Mouse (Mus musculus): ENCODE measurements around the gene Foxp2.

The Foxp2 gene

GRCm38 (mm10) chr6:15121339-15121738, 220.2 kb downstream of the Foxp2 start:
- no peak for DNase-seq

DNA sequence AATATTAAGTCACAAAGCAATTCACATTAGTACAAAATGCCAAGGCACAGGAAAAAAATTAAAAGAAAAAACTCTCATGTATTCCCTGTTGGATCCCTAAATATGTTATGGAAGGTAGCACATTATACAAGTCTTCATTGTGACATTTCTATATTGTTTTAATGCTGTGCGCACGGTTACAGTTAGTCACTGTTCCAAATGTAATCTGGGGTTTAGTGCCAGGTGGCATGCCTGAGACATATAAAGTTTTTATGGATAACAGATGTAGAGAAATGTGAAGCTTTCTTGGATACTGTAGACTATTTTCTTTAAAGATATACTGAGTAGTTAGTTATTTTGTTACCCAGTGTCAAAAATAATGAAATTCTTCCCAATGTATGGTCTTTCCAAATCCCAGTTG, 229.0 kb downstream of the Foxp2 start:
- no peak for DNase-seq

GRCm38 (mm10) chr6:15142094-15142493, 240.9 kb downstream of the Foxp2 start:
- no peak for DNase-seq

GRCm38 (mm10) chr6:15151619-15152018, 250.5 kb downstream of the Foxp2 start:
- DNase-seq, result no peak

DNA sequence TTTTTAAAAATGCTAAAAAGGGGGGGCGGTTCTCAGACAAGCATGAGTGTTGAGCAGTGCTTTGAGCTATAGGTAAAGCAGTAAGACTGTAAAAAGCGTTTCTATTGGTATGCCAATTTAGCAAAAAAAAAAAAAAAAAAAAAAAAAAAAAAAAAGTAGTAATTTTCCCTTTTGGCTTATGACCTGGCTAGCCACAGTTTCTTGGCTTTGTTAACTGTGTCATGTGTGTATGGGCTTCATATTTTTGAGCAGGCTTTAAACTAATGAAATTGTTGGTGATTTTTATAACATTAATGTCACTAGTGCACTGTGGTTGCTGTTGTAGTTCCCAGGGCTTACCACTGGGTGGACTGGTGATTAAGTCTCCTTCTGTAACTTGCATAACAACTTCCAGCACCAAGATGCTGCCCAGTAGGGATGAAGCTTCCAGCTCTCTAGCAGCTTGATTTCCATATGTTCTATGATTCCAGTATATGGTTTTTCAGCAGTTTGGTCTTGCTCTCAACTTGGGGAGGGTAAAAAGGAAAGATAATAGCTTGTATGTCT, 262.4 kb downstream of the Foxp2 start:
- DNase-seq, result no peak

DNA sequence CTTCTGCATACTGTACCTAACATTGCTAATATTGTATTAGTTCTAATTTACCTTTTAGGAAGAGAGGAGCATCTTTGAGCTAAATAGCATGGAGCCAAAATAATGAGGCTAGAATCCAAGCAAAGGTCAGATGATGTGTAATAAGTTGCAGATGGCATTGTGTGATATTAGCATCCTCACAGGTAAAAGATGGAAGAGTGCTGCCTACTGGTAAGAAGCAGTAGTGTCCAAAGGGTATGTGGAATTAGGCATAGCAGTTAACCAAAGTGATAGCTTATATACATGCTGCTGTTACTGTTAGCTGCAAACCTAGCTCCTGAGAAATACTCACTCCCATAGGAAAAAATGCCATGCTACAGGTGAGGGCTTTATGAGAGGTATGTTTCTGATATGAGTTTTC, 275.6 kb downstream of the Foxp2 start:
- DNase-seq, result no peak

DNA sequence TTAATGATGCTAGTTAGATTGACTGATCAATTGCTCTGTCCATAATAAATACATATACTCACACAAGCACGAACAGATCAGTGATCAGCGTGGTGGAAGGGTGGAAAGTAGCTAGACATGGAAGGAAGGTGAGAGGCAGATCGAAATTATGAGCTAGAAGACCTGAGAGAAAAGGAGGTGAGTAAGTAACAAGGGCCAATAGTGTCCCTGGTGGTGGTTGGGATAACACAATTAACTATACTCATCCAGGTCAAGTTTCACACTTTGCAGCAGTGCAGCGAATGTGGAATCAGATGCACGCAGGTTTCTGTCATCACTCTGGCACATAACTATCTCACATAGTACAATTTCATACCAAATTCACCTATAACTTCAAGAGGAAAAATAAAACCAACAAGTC, 291.7 kb downstream of the Foxp2 start:
- no peak for DNase-seq

DNA sequence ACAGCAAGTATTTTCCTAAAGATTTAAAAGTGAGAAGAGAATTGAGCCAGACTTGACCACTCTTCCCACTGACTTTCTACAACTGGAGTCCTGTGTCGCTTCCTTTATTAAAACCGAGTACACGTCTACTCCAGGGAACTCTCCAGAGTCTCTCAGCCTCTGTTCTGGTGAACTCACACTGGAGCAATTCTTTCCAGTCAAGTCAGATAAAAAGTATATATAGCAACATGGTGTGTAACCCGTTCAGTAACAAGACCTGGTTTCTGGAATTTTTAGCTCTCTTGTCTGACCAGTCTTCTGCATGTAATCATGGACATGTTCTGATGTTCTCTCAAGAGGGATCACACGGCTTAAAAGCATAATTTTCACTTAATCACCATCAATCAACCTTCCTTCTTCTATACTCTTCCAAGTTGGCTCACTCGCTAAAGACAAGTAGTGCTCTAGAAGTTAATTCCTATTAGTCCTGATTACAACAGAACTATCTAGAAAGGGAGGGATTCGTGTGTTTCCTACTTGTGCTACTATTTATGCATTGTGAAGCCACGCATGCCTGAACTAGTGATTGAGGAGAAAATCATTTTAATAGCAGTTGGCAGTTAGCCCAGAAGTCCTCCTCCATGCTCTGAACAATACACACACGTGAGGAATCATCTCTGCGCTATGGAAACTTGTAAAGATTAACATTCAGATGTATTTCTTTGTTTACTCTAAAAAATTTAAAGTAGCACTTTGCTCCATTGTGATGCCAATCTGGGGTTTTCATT, 341.2 kb downstream of the Foxp2 start:
- no peak for DNase-seq

DNA sequence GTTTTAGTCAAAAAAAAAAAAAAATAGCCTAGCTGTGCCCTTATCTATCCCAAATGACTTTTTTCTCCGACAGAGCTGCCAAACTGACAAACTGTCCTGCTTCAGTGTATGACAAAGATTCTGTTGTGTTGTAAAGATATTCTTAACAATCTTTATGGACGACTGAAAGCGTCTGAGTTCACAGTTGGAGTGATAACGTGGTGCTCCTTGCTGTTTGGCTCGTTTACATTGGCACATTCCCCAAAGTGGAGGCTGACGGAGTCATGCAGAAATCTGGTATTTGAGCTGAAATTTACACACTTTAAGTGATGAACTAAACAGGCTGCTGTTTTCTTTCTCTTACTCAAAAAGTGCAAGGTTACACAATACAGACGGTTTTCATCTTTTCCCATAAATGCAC, 356.2 kb downstream of the Foxp2 start:
- DNase-seq, result no peak

GRCm38 (mm10) chr6:15257893-15258292, 356.7 kb downstream of the Foxp2 start:
- no peak for DNase-seq

GRCm38 (mm10) chr6:15268136-15268535, 367.0 kb downstream of the Foxp2 start:
- no peak for DNase-seq

DNA sequence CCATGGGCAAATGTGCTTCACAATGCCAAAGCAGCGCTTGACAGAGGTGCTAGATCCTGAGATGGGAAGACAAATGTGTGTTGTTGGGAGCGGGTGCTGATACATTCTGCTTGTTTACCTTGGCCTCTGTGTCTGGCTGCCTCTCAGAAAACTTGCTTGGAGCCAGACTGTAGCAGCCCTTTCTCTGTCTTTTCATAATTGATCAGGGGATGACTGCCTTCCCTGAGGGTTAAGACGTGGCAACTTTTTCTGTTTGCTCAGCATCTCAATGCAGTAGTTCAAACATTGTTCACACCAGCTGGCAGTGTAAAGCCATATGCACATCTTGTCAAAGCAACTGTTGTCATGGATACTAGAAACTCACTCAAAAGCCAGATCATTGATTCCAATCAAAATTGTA, 384.1 kb downstream of the Foxp2 start:
- DNase-seq, result no peak

DNA sequence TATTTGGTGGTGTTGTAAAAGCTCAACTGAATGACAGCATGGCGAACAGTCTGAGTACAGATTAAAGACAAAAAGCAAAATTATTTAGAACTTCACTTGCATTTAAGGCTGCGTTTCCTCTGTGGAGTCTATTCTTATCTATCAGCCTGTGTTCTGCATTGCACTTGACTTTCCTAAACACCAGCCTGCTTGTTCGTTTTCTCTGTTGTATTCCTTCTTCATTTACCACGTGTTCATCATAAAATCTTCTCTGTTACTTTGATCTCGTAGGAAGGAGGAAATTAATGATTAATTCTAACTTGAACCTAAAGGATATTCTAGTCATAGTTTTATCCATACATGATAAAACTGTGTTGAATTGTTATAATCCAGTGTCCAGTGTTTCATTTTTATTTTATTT, 392.9 kb downstream of the Foxp2 start:
- no peak for DNase-seq

DNA sequence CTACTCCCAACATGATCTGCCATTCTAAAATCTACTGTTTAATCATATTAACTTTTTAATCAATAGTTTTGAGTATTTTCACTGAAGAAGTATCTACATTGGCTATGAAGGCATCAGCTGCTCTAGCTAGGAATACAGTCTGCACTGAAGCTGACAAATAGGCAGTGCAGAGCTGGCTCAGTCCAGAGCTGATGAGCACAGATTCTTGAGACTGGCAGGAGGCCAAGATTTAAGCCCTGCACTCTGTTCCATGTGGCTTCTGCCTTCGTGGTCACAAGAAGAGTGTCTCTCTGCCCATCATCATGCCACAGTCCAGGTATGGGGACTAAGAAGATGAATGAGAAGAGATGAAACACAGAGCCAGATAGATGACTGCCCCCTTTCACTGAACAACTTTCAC, 398.1 kb downstream of the Foxp2 start:
- DNase-seq, result no peak

GRCm38 (mm10) chr6:15310671-15311070, 409.5 kb downstream of the Foxp2 start:
- DNase-seq, result no peak

GRCm38 (mm10) chr6:15316948-15317347, 415.8 kb downstream of the Foxp2 start:
- no peak for DNase-seq

DNA sequence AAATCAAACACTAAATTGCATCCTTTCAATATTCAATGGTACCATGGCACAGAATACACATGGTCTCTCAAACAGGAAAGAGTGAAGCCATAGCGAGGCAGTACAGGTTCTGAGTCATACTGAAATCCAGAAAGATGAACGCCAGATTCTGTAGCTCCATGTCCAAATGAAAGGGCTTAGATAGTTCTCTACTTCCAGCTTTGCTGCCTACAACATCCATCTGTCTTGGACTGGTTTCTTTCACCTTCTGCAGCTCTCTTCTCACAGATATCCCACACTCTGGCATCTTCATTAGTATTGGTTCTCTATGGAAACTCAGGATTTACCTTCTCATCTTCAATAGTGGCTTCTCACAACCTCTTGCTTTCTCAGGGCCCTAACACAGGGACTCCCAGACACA, 417.2 kb downstream of the Foxp2 start:
- DNase-seq, result no peak

DNA sequence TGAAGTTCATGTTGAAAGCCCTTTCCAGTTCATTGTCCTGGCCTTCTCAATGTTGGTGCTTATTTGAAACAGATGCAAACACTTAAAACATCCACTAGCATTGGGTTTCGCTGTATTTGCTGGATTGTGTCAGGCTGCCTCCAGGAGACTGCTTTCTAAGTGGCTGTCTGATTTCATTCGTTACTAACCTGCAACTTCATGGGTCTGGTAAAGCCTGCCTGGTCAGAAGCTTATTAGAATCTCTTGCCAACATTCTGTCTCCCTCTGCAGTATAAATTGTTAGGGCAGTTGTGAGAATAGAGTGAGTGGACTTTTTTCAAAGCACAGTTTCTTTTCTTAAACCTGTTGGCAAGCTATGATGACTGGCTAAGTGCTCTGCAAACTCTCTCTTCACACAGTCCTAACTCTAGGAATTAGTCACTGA, 420.4 kb downstream of the Foxp2 start:
- DNase-seq, result no peak

- DNase-seq, result no peak
Measured at GRCm38 (mm10) chr6:15323099-15323498, 421.9 kb downstream of the Foxp2 start.

DNA sequence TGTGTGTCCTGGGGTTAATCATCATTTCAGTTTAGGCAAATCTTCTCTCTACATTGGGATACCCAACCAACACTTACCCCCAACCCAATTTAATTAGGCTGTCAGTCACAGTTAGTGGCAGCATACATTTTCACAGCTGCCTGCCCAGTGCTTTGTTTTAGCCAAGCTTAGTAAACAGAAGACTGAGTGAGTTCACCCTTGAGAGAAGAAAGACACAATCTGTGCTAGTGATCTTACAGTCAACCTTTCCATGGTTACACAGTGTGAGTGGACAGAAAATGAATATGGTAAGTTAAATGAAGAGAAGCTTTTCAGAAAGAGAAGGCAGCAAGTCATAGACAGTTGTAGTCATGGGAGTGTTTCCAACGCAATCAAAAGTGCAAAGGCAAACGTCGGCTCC, 446.6 kb downstream of the Foxp2 start:
- no peak for DNase-seq

- DNase-seq, result no peak
Measured at GRCm38 (mm10) chr6:15355852-15356251, 454.7 kb downstream of the Foxp2 start.

GRCm38 (mm10) chr6:15370281-15370680, 469.1 kb downstream of the Foxp2 start:
- DNase-seq, result no peak

DNA sequence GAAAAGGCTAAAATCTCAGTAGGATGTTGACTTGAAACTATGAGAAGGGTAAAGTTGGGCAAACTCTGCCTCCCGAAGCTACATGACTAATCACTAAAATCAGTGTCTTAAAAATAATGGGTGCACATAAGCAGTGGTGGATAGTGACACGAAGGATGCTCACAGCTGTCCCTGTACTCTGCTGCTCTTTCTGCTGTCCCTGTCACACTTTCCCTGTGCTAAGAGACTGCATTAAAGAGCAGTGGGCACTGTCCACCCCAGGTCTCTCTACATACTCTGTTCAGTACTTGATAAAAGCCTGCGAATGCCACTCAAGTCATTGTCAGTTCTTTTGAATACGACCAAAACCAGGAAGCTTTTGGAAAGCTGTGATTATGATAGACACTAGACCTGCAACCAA, 469.7 kb downstream of the Foxp2 start:
- no peak for DNase-seq

GRCm38 (mm10) chr6:15373621-15374020, 472.5 kb downstream of the Foxp2 start:
- no peak for DNase-seq

- no peak for DNase-seq
Measured at GRCm38 (mm10) chr6:15378261-15378660, 477.1 kb downstream of the Foxp2 start.
